Mouse (Mus musculus): ENCODE measurements around the gene Fbxl17. TPM values are rescaled to one million over a fixed set of nuclear protein-coding genes. Genes with fewer than 3 reads are reported as not detected.

Fbxl17 gene
- polyA plus RNA-seq, 1 experiment from 2014 or later = 17.4 TPM

DNA sequence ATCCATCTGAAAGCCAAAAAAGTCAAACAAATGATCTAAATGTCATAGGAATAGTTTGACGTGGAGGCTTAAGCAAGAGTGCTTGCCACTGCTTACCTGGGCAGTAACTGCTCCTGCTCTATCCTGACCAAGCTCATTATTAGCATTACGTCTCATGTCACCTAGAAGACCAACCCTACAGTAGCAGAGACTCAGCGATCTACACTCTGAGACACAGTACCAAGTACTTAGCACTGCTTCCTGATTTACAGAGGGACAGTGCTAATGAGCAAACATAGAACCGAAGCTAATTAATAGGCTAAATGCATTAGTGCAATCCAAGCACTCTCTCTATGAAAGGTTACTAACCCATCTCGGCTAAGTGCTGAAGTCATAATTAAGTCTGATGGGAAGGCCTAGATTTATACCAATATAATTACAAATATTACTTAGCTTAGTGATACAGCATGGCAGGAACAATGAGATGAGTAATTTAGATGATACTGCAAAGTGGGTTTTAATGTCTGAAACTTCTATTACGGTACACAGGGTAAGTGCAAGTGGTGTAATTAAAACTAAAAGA is 147.1 kb downstream of the Fbxl17 start:
- Histone ChIP-seq H3K9ac (ENCODE audit: low read length) (no peak overlapping the region), H3K9me3 (ENCODE audit: control insufficient read depth, low read length) (no peaks in the 10 kb centered on the region), H3K4me3 (ENCODE audit: control insufficient read depth in 1 of 2, insufficient read depth in 1 of 2, low read depth in 1 of 2, low read length in 2 of 2) (no peak overlapping the region), H3K36me3 (ENCODE audit: control insufficient read depth, insufficient read depth, low read length) (peaks cover 5% of the 10 kb centered on the region; the same call in 1 of the 2 replicates), H3K4me2 (ENCODE audit: low read length) (no peak overlapping the region), H3K27me3 (ENCODE audit: control insufficient read depth, insufficient read depth, low read length) (no peaks in the 10 kb centered on the region), H3K27ac (replicated peaks in 1 of 2; ENCODE audit: control insufficient read depth in 1 of 2, insufficient read depth in 1 of 2, low read depth in 2 of 2, low read length in 2 of 2) (no peak overlapping the region), H3K4me1 (ENCODE audit: control insufficient read depth in 2 of 2, insufficient read depth in 2 of 2, low read length in 2 of 2) (no peaks in the 10 kb centered on the region)
- ATAC-seq (ENCODE audit: insufficient number of reproducible peaks, insufficient read depth, low FRiP score, low read depth) = no peak
- WGBS = 89% methylated on average over 6 of the region's 6 CpGs

DNA sequence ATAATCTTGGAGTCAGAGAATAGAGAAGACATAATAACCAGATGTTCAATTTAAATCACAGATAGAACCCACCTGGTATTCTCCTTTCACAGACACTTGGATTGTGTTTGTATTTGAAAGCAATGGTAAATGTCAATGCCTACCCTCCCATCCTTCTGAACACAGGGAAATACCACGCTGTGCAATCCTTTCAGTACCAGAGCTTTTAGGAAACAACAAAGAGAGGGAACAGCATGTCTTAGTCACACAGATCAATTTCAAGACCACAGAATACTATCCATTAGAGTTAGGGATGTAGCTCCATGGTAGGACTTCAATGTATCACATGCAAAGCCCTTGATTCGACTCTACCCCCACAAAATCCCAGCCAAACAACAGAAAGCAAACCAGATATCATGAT is 148.1 kb downstream of the Fbxl17 start:
- Histone ChIP-seq H3K4me2 (ENCODE audit: low read length) (no peak overlapping the region), H3K4me1 (ENCODE audit: control insufficient read depth in 2 of 2, insufficient read depth in 2 of 2, low read length in 2 of 2) (no peaks in the 10 kb centered on the region), H3K27me3 (ENCODE audit: control insufficient read depth, insufficient read depth, low read length) (no peaks in the 10 kb centered on the region), H3K4me3 (ENCODE audit: control insufficient read depth in 1 of 2, insufficient read depth in 1 of 2, low read depth in 1 of 2, low read length in 2 of 2) (no peak overlapping the region), H3K27ac (replicated peaks in 1 of 2; ENCODE audit: control insufficient read depth in 1 of 2, insufficient read depth in 1 of 2, low read depth in 2 of 2, low read length in 2 of 2) (no peak overlapping the region), H3K36me3 (ENCODE audit: control insufficient read depth, insufficient read depth, low read length) (peaks cover 10% of the 10 kb centered on the region; the same call in 1 of the 2 replicates), H3K9ac (ENCODE audit: low read length) (no peak overlapping the region), H3K9me3 (ENCODE audit: control insufficient read depth, low read length) (0 out of 2 replicates have a peak, but pooled peaks cover 1% of the 10 kb centered on the region)
- ATAC-seq (ENCODE audit: insufficient number of reproducible peaks, insufficient read depth, low FRiP score, low read depth) = no peak
- WGBS = 85% methylated on average over 2 of the region's 2 CpGs

DNA sequence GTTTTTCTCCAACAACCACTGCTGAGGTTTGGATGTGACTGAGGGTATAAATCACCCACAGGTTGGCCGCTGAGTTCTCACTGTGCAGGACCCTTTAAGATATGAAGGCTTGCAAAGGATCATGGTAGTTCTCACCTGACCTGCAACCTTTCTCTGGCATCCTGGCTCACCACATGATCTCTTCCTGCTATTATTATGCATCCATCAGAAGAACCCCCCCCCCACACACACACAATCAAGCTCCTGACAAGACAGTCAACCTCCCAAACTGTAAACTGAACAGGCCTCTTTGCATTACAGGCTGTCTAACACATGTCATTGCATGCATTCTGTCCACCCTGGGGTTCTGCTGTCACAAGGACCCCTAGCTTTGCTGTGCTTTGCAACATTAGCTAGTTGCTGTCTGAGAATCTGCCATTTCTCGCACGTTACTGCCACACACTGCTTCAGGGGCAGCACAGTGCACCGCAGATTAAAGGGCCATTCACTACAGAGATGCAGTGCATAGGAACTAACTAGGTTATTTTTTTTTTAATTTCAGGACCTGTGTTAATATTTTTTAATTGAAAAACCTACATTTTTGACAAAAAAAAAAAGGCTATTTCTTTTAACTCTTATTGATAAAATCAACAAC is 148.8 kb downstream of the Fbxl17 start:
- Histone ChIP-seq H3K9ac (ENCODE audit: low read length) (no peak overlapping the region), H3K27me3 (ENCODE audit: control insufficient read depth, insufficient read depth, low read length) (no peaks in the 10 kb centered on the region), H3K9me3 (ENCODE audit: control insufficient read depth, low read length) (0 out of 2 replicates have a peak, but pooled peaks cover 2% of the 10 kb centered on the region), H3K4me2 (ENCODE audit: low read length) (no peak overlapping the region), H3K36me3 (ENCODE audit: control insufficient read depth, insufficient read depth, low read length) (peaks cover 5% of the 10 kb centered on the region; the same call in 1 of the 2 replicates), H3K4me1 (ENCODE audit: control insufficient read depth in 2 of 2, insufficient read depth in 2 of 2, low read length in 2 of 2) (no peaks in the 10 kb centered on the region), H3K4me3 (ENCODE audit: control insufficient read depth in 1 of 2, insufficient read depth in 1 of 2, low read depth in 1 of 2, low read length in 2 of 2) (no peak overlapping the region), H3K27ac (replicated peaks in 1 of 2; ENCODE audit: control insufficient read depth in 1 of 2, insufficient read depth in 1 of 2, low read depth in 2 of 2, low read length in 2 of 2) (no peak overlapping the region)
- no peak for ATAC-seq (ENCODE audit: insufficient number of reproducible peaks, insufficient read depth, low FRiP score, low read depth)
- 79% methylated on average over 4 of the region's 4 CpGs for WGBS

DNA sequence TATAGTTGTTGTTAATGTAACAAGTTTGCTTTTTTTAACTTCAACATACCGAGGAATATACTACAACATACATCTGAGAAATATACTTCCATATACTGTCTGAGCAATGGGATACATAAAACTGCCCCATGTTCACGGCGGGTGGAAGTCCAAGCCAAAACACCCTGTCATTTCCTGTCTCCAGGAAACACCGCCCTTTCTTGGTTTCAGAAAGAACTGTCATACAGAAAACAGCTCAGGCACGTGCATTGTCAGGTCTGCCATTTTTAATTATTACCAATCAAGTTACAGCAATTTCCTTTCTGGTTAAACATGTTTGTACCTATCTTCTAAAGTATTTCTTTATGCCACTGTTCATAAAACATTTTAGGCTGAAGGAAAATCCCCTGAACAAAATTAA is 155.7 kb downstream of the Fbxl17 start:
- no peak overlapping the region for H3K4me3 ChIP-seq (ENCODE audit: control insufficient read depth in 1 of 2, insufficient read depth in 1 of 2, low read depth in 1 of 2, low read length in 2 of 2)
- H3K4me1 ChIP-seq (ENCODE audit: control insufficient read depth in 2 of 2, insufficient read depth in 2 of 2, low read length in 2 of 2) = peaks cover 3 to 6% of the 10 kb centered on the region in 2 experiments; a peak in 2 of 4 replicates
- H3K36me3 ChIP-seq (ENCODE audit: control insufficient read depth, insufficient read depth, low read length) = peaks cover 5% of the 10 kb centered on the region; the same call in 1 of the 2 replicates
- ATAC-seq (ENCODE audit: insufficient number of reproducible peaks, insufficient read depth, low FRiP score, low read depth) = no peak
- no peak overlapping the region for H3K27ac ChIP-seq (replicated peaks in 1 of 2; ENCODE audit: control insufficient read depth in 1 of 2, insufficient read depth in 1 of 2, low read depth in 2 of 2, low read length in 2 of 2)
- H3K4me2 ChIP-seq (ENCODE audit: low read length) = no peak overlapping the region
- no peaks in the 10 kb centered on the region for H3K27me3 ChIP-seq (ENCODE audit: control insufficient read depth, insufficient read depth, low read length)
- 0 out of 2 replicates have a peak, but pooled peaks cover 2% of the 10 kb centered on the region for H3K9me3 ChIP-seq (ENCODE audit: control insufficient read depth, low read length)
- no peak overlapping the region for H3K9ac ChIP-seq (ENCODE audit: low read length)
- 73% methylated on average over 5 of the region's 5 CpGs for WGBS

DNA sequence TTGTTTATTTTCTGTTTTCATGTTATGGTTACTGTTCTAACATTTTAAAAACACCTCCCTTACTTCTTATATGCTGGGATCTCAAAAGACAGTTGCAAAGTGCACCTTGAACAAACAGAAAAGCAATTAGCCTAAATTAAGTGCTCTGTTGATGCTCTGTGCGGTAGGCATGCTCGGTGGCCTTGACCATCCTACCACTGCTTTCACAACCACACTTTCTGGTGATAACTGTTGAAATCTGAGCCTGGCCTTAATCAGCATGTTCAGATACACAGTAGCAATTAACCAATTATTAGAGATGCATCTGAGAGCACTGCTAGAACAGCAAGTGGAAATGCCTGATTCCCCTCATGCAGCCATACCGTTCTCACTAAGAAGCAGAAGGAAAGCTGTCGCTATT is 156.7 kb downstream of the Fbxl17 start:
- no peak overlapping the region for H3K4me3 ChIP-seq (ENCODE audit: control insufficient read depth in 1 of 2, insufficient read depth in 1 of 2, low read depth in 1 of 2, low read length in 2 of 2)
- peaks cover 5% of the 10 kb centered on the region; the same call in 1 of the 2 replicates for H3K36me3 ChIP-seq (ENCODE audit: control insufficient read depth, insufficient read depth, low read length)
- no peak overlapping the region for H3K4me2 ChIP-seq (ENCODE audit: low read length)
- H3K4me1 ChIP-seq (ENCODE audit: control insufficient read depth in 2 of 2, insufficient read depth in 2 of 2, low read length in 2 of 2) = peaks cover 3 to 6% of the 10 kb centered on the region in 2 experiments; a peak in 2 of 4 replicates
- 87% methylated on average over 4 of the region's 4 CpGs for WGBS
- ATAC-seq (ENCODE audit: insufficient number of reproducible peaks, insufficient read depth, low FRiP score, low read depth) = no peak
- no peaks in the 10 kb centered on the region for H3K27me3 ChIP-seq (ENCODE audit: control insufficient read depth, insufficient read depth, low read length)
- H3K27ac ChIP-seq (replicated peaks in 1 of 2; ENCODE audit: control insufficient read depth in 1 of 2, insufficient read depth in 1 of 2, low read depth in 2 of 2, low read length in 2 of 2) = no peak overlapping the region
- 0 out of 2 replicates have a peak, but pooled peaks cover 2% of the 10 kb centered on the region for H3K9me3 ChIP-seq (ENCODE audit: control insufficient read depth, low read length)
- no peak overlapping the region for H3K9ac ChIP-seq (ENCODE audit: low read length)

DNA sequence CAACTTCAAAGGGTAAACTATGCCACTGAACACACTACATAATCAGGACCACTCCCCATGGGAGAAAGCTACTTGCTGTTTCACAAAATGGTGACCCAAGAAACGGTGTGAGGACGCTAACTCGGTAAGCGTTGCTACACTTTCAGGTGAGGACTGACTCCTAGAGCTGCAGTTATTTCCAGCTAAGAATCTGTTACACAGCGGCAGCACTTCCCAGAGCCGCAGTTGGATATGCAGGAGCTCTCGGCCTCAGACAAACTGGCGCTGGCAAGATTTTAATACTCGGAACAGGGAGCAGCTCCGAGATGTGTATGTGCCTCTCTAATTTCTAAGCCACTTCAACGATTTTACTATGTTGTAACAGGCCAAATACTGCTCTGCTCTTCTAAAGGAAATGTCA is 157.4 kb downstream of the Fbxl17 start:
- 75% methylated on average over 11 of the region's 11 CpGs for WGBS
- ATAC-seq (ENCODE audit: insufficient number of reproducible peaks, insufficient read depth, low FRiP score, low read depth) = no peak
- Histone ChIP-seq H3K9ac (ENCODE audit: low read length) (no peak overlapping the region), H3K9me3 (ENCODE audit: control insufficient read depth, low read length) (0 out of 2 replicates have a peak, but pooled peaks cover 2% of the 10 kb centered on the region), H3K4me3 (ENCODE audit: control insufficient read depth in 1 of 2, insufficient read depth in 1 of 2, low read depth in 1 of 2, low read length in 2 of 2) (no peak overlapping the region), H3K27me3 (ENCODE audit: control insufficient read depth, insufficient read depth, low read length) (no peaks in the 10 kb centered on the region), H3K4me2 (ENCODE audit: low read length) (no peak overlapping the region), H3K4me1 (ENCODE audit: control insufficient read depth in 2 of 2, insufficient read depth in 2 of 2, low read length in 2 of 2) (peaks cover 3 to 6% of the 10 kb centered on the region in 2 experiments; a peak in 2 of 4 replicates), H3K36me3 (ENCODE audit: control insufficient read depth, insufficient read depth, low read length) (peaks cover 2% of the 10 kb centered on the region; the same call in 1 of the 2 replicates), H3K27ac (replicated peaks in 1 of 2; ENCODE audit: control insufficient read depth in 1 of 2, insufficient read depth in 1 of 2, low read depth in 2 of 2, low read length in 2 of 2) (no peak overlapping the region)

DNA sequence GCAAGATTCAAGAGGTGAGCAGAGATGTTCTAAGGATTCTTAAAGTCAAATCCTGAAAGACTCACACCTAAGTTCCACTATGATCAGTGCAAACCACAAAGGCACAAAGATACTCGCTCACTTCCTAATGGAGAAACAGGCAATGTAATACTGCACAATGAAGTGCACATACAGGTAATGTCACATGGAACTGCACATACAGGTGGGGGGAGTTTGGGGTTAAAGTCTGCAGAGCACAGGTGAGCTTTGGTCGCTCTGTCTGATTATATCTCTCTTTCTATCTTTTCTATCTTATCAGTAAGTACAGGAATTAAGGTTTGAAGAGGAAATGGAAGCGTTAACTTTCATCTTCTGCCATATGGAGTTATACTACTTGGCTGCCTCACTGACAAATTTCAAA is 158.6 kb downstream of the Fbxl17 start:
- H3K4me1 ChIP-seq (ENCODE audit: control insufficient read depth in 2 of 2, insufficient read depth in 2 of 2, low read length in 2 of 2) = peaks cover 3 to 6% of the 10 kb centered on the region in 2 experiments; a peak in 2 of 4 replicates
- WGBS = 83% methylated on average over 3 of the region's 3 CpGs
- H3K9ac ChIP-seq (ENCODE audit: low read length) = no peak overlapping the region
- H3K9me3 ChIP-seq (ENCODE audit: control insufficient read depth, low read length) = no peaks in the 10 kb centered on the region
- no peak overlapping the region for H3K4me3 ChIP-seq (ENCODE audit: control insufficient read depth in 1 of 2, insufficient read depth in 1 of 2, low read depth in 1 of 2, low read length in 2 of 2)
- no peaks in the 10 kb centered on the region for H3K36me3 ChIP-seq (ENCODE audit: control insufficient read depth, insufficient read depth, low read length)
- ATAC-seq (ENCODE audit: insufficient number of reproducible peaks, insufficient read depth, low FRiP score, low read depth) = no peak
- no peak overlapping the region for H3K4me2 ChIP-seq (ENCODE audit: low read length)
- no peaks in the 10 kb centered on the region for H3K27me3 ChIP-seq (ENCODE audit: control insufficient read depth, insufficient read depth, low read length)
- H3K27ac ChIP-seq (replicated peaks in 1 of 2; ENCODE audit: control insufficient read depth in 1 of 2, insufficient read depth in 1 of 2, low read depth in 2 of 2, low read length in 2 of 2) = no peak overlapping the region

Measured in heart, embryonic 14.5 days (tissue).